Mouse (Mus musculus): ENCODE results near the gene Msi1. TPM values are rescaled to one million over a fixed set of nuclear protein-coding genes. Genes with fewer than 3 reads are reported as not detected.

Gene Msi1
- 0.36 and 0.44 TPM in 2 replicates for polyA plus RNA-seq (2015; fragmentation: Nextera tagmentation; extraction: Ambion mirVana)

GRCm38 (mm10) chr5:115429359-115430186 lies at the start of gene Msi1:
TSS of gene Msi1 (plus strand) at chr5:115429599.
- no peak within 1 kb of the TSS for H3K27ac ChIP-seq (replicated peaks)
- peaks cover 98% of the 10 kb centered on the region for H3K27me3 ChIP-seq
- H3K4me1 ChIP-seq (replicated peaks), result 0 out of 2 replicates have a peak, but pooled peaks cover 2% of the 10 kb centered on the region
- peak within 1 kb of the TSS; percentile 54 for H3K4me3 ChIP-seq (replicated peaks)
- no peaks in the 10 kb centered on the region for H3K9me3 ChIP-seq (replicated peaks)
- no peaks in the 10 kb centered on the region for H3K36me3 ChIP-seq (replicated peaks)
- 0% methylated on average over 61 of the region's 117 CpGs for WGBS (ENCODE audit: insufficient replicate concordance)
- ATAC-seq (ENCODE audit: insufficient read depth), result no peak
- peak within 1 kb of the TSS; percentile 69 for H3K4me2 ChIP-seq
- H3K9ac ChIP-seq, result no peak within 1 kb of the TSS; the same call in 1 of the 2 replicates

GRCm38 (mm10) chr5:115391935-115392334 lies 37.5 kb upstream of the Msi1 start:
- no peaks in the 10 kb centered on the region for H3K4me1 ChIP-seq (replicated peaks)
- no peak overlapping the region for H3K4me3 ChIP-seq (replicated peaks)
- no peak for ATAC-seq (ENCODE audit: insufficient read depth)
- H3K27ac ChIP-seq (replicated peaks), result no peak overlapping the region
- H3K4me2 ChIP-seq, result no peak overlapping the region
- 35% methylated on average over 9 of the region's 9 CpGs for WGBS (ENCODE audit: insufficient replicate concordance)
- H3K9me3 ChIP-seq (replicated peaks), result no peaks in the 10 kb centered on the region
- no peak overlapping the region for H3K9ac ChIP-seq
- H3K27me3 ChIP-seq, result peaks cover 43% of the 10 kb centered on the region
- no peaks in the 10 kb centered on the region for H3K36me3 ChIP-seq (replicated peaks)

GRCm38 (mm10) chr5:115392969-115393368 lies 36.4 kb upstream of the Msi1 start:
- H3K4me2 ChIP-seq, result no peak overlapping the region
- H3K9me3 ChIP-seq (replicated peaks), result no peaks in the 10 kb centered on the region
- WGBS (ENCODE audit: insufficient replicate concordance), result 40% methylated on average over 1 of the region's 1 CpGs
- H3K4me3 ChIP-seq (replicated peaks), result no peak overlapping the region
- no peaks in the 10 kb centered on the region for H3K36me3 ChIP-seq (replicated peaks)
- peaks cover 53% of the 10 kb centered on the region for H3K27me3 ChIP-seq
- H3K9ac ChIP-seq, result no peak overlapping the region
- no peak overlapping the region for H3K27ac ChIP-seq (replicated peaks)
- no peak for ATAC-seq (ENCODE audit: insufficient read depth)
- no peaks in the 10 kb centered on the region for H3K4me1 ChIP-seq (replicated peaks)

- WGBS (ENCODE audit: insufficient replicate concordance), result 8% methylated on average over 8 of the region's 8 CpGs
- Histone ChIP-seq H3K9ac (no peak overlapping the region), H3K9me3 (replicated peaks) (no peaks in the 10 kb centered on the region), H3K4me2 (no peak overlapping the region), H3K4me1 (replicated peaks) (0 out of 2 replicates have a peak, but pooled peaks cover 4% of the 10 kb centered on the region), H3K27ac (replicated peaks) (no peak overlapping the region), H3K27me3 (peaks cover 59% of the 10 kb centered on the region), H3K4me3 (replicated peaks) (no peak overlapping the region), H3K36me3 (replicated peaks) (no peaks in the 10 kb centered on the region)
- ATAC-seq (ENCODE audit: insufficient read depth), result no peak
Observed at GRCm38 (mm10) chr5:115394223-115394622, 35.2 kb upstream of the Msi1 start.

- Histone ChIP-seq H3K9ac (no peak overlapping the region), H3K4me3 (replicated peaks) (no peak overlapping the region), H3K27ac (replicated peaks) (no peak overlapping the region), H3K36me3 (replicated peaks) (no peaks in the 10 kb centered on the region), H3K27me3 (peaks cover 62% of the 10 kb centered on the region), H3K4me1 (replicated peaks) (0 out of 2 replicates have a peak, but pooled peaks cover 4% of the 10 kb centered on the region), H3K4me2 (no peak overlapping the region), H3K9me3 (replicated peaks) (no peaks in the 10 kb centered on the region)
- 11% methylated on average over 10 of the region's 10 CpGs for WGBS (ENCODE audit: insufficient replicate concordance)
- no peak for ATAC-seq (ENCODE audit: insufficient read depth)
Observed at GRCm38 (mm10) chr5:115394836-115395235, 34.6 kb upstream of the Msi1 start.

- Histone ChIP-seq H3K27me3 (peaks cover 77% of the 10 kb centered on the region), H3K9ac (no peak overlapping the region), H3K36me3 (replicated peaks) (no peaks in the 10 kb centered on the region), H3K9me3 (replicated peaks) (no peaks in the 10 kb centered on the region), H3K4me3 (replicated peaks) (no peak overlapping the region), H3K27ac (replicated peaks) (no peak overlapping the region), H3K4me2 (no peak overlapping the region), H3K4me1 (replicated peaks) (0 out of 2 replicates have a peak, but pooled peaks cover 4% of the 10 kb centered on the region)
- ATAC-seq (ENCODE audit: insufficient read depth), result no peak
- WGBS (ENCODE audit: insufficient replicate concordance), result 44% methylated on average over 11 of the region's 11 CpGs
Observed at GRCm38 (mm10) chr5:115396654-115397053, 32.7 kb upstream of the Msi1 start.

- H3K4me3 ChIP-seq (replicated peaks), result peak overlapping the region; percentile 20
- no peak overlapping the region for H3K9ac ChIP-seq
- H3K36me3 ChIP-seq (replicated peaks), result no peaks in the 10 kb centered on the region
- 0 out of 2 replicates have a peak, but pooled peaks cover 4% of the 10 kb centered on the region for H3K4me1 ChIP-seq (replicated peaks)
- H3K27ac ChIP-seq (replicated peaks), result no peak overlapping the region
- H3K27me3 ChIP-seq, result peaks cover 82% of the 10 kb centered on the region
- H3K4me2 ChIP-seq, result peak overlapping the region; percentile 54
- ATAC-seq (ENCODE audit: insufficient read depth), result no peak
- 5% methylated on average over 48 of the region's 48 CpGs for WGBS (ENCODE audit: insufficient replicate concordance)
- H3K9me3 ChIP-seq (replicated peaks), result no peaks in the 10 kb centered on the region
Observed at GRCm38 (mm10) chr5:115397839-115398780, 31.3 kb upstream of the Msi1 start.

GRCm38 (mm10) chr5:115402063-115402462 lies 27.3 kb upstream of the Msi1 start:
- Histone ChIP-seq H3K27me3 (peaks cover 75% of the 10 kb centered on the region), H3K4me1 (replicated peaks) (peaks cover 7% of the 10 kb centered on the region; the same call in 1 of the 2 replicates), H3K36me3 (replicated peaks) (no peaks in the 10 kb centered on the region), H3K9ac (no peak overlapping the region), H3K4me2 (no peak overlapping the region), H3K27ac (replicated peaks) (no peak overlapping the region), H3K4me3 (replicated peaks) (no peak overlapping the region), H3K9me3 (replicated peaks) (no peaks in the 10 kb centered on the region)
- ATAC-seq (ENCODE audit: insufficient read depth), result no peak
- 65% methylated on average over 8 of the region's 8 CpGs for WGBS (ENCODE audit: insufficient replicate concordance)

GRCm38 (mm10) chr5:115403436-115404140 lies 25.8 kb upstream of the Msi1 start:
- H3K4me1 ChIP-seq (replicated peaks), result peaks cover 3% of the 10 kb centered on the region; the same call in 1 of the 2 replicates
- H3K9ac ChIP-seq, result no peak overlapping the region
- no peak overlapping the region for H3K27ac ChIP-seq (replicated peaks)
- no peak overlapping the region for H3K4me3 ChIP-seq (replicated peaks)
- H3K4me2 ChIP-seq, result peak overlapping the region; percentile 25
- no peak for ATAC-seq (ENCODE audit: insufficient read depth)
- no peaks in the 10 kb centered on the region for H3K36me3 ChIP-seq (replicated peaks)
- 26% methylated on average over 17 of the region's 17 CpGs for WGBS (ENCODE audit: insufficient replicate concordance)
- H3K9me3 ChIP-seq (replicated peaks), result no peaks in the 10 kb centered on the region
- H3K27me3 ChIP-seq, result peaks cover 60% of the 10 kb centered on the region

- Histone ChIP-seq H3K27ac (replicated peaks) (no peak overlapping the region), H3K36me3 (replicated peaks) (no peaks in the 10 kb centered on the region), H3K9ac (no peak overlapping the region), H3K4me1 (replicated peaks) (peaks cover 3% of the 10 kb centered on the region; the same call in 1 of the 2 replicates), H3K4me2 (peak overlapping the region; percentile 25), H3K9me3 (replicated peaks) (no peaks in the 10 kb centered on the region), H3K4me3 (replicated peaks) (no peak overlapping the region), H3K27me3 (peaks cover 53% of the 10 kb centered on the region)
- WGBS (ENCODE audit: insufficient replicate concordance), result 6% methylated on average over 18 of the region's 18 CpGs
- no peak for ATAC-seq (ENCODE audit: insufficient read depth)
Observed at GRCm38 (mm10) chr5:115404241-115404794, 25.1 kb upstream of the Msi1 start.
